Mouse (Mus musculus) forebrain, embryonic 13.5 days (tissue): ENCODE measurements around the gene Intu. TPM values are rescaled to one million over a fixed set of nuclear protein-coding genes. Genes with fewer than 3 reads are reported as not detected.

Source experiments
- ATAC-seq: fragments of 200-750 bp; cut with Nextera tagmentation; 2 replicates; pipeline ENCODE4 v1.8.0; 2017
- H3K27ac ChIP-seq: fragments of 300-500 bp; sonication (generic); 2 replicates; pipeline ENCODE4 v1.5.1; 2015; ENCODE audit warnings: inconsistent platforms, mild to moderate bottlenecking, moderate library complexity
- H3K27me3 ChIP-seq: fragments of 300-500 bp; sonication (generic); 2 replicates; pipeline ENCODE4 v1.6.1; 2015; ENCODE audit warnings: mild to moderate bottlenecking, inconsistent platforms
- H3K36me3 ChIP-seq: fragments of 300-500 bp; sonication (generic); 2 replicates; pipeline ENCODE4 v1.6.1; 2015; ENCODE audit warnings: mild to moderate bottlenecking, inconsistent platforms; ENCODE audit not compliant: poor library complexity, severe bottlenecking
- H3K4me1 ChIP-seq: fragments of 300-500 bp; sonication (generic); 2 replicates; pipeline ENCODE4 v1.6.1; 2015; ENCODE audit warnings: inconsistent platforms
- H3K4me2 ChIP-seq: fragments of 300-500 bp; sonication (generic); 2 replicates; pipeline ENCODE4 v1.6.1; 2015; ENCODE audit warnings: inconsistent platforms, mild to moderate bottlenecking, moderate library complexity
- H3K4me3 ChIP-seq: fragments of 300-500 bp; sonication (generic); 2 replicates; pipeline ENCODE4 v1.5.1; 2015; ENCODE audit warnings: mild to moderate bottlenecking, inconsistent platforms
- H3K9ac ChIP-seq: fragments of 300-500 bp; sonication (generic); 2 replicates; pipeline ENCODE4 v1.6.1; 2015; ENCODE audit warnings: mild to moderate bottlenecking, inconsistent platforms
- H3K9me3 ChIP-seq: fragments of 300-500 bp; sonication (generic); replicated peaks from 2 replicates; pipeline ENCODE4 v1.6.1; 2016; ENCODE audit warnings: inconsistent platforms
- WGBS: fragments of 180-500 bp; shearing (Covaris S2); methylation state at CpG from one replicate; pipeline ENCODE4 v1.1.7; 2015; 5-methylcytosine and 5-hydroxymethylcytosine counted together
- polyA plus RNA-seq: library from polyadenylated mRNA; unstranded; fragments of >200 nt; fragmentation: Nextera tagmentation; extraction: Ambion mirVana; gene quantifications from 2 replicates; pipeline ENCODE4 v1.2.1, GENCODE M21; 2015

The Intu gene
- polyA plus RNA-seq, 1 experiment from 2014 or later, result 4.2 TPM

GRCm38 (mm10) chr3:40693435-40693834 lies 162.3 kb downstream of the Intu start:
- H3K9me3 ChIP-seq, result no peaks in the 10 kb centered on the region
- H3K36me3 ChIP-seq, result peaks cover 14% of the 10 kb centered on the region
- H3K4me2 ChIP-seq, result no peak overlapping the region
- no peaks in the 10 kb centered on the region for H3K27me3 ChIP-seq
- H3K4me3 ChIP-seq, result no peak overlapping the region
- 81% methylated on average over 10 of the region's 10 CpGs for WGBS
- H3K4me1 ChIP-seq, result no peaks in the 10 kb centered on the region
- no peak overlapping the region for H3K9ac ChIP-seq
- ATAC-seq, result no peak
- no peak overlapping the region for H3K27ac ChIP-seq

- Histone ChIP-seq H3K4me2 (no peak overlapping the region), H3K4me3 (no peak overlapping the region), H3K27ac (no peak overlapping the region), H3K4me1 (no peaks in the 10 kb centered on the region), H3K27me3 (no peaks in the 10 kb centered on the region), H3K9me3 (no peaks in the 10 kb centered on the region), H3K9ac (no peak overlapping the region), H3K36me3 (peaks cover 19% of the 10 kb centered on the region)
- 92% methylated on average over 7 of the region's 7 CpGs for WGBS
- no peak for ATAC-seq
Measured at GRCm38 (mm10) chr3:40693960-40694359, 162.9 kb downstream of the Intu start.

- no peaks in the 10 kb centered on the region for H3K9me3 ChIP-seq
- H3K4me2 ChIP-seq, result no peak overlapping the region
- no peaks in the 10 kb centered on the region for H3K27me3 ChIP-seq
- no peak overlapping the region for H3K9ac ChIP-seq
- H3K36me3 ChIP-seq, result peaks cover 22% of the 10 kb centered on the region
- 71% methylated on average over 2 of the region's 2 CpGs for WGBS
- H3K27ac ChIP-seq, result no peak overlapping the region
- no peak for ATAC-seq
- no peaks in the 10 kb centered on the region for H3K4me1 ChIP-seq
- H3K4me3 ChIP-seq, result no peak overlapping the region
Measured at GRCm38 (mm10) chr3:40694438-40694837, 163.4 kb downstream of the Intu start.

- Histone ChIP-seq H3K9me3 (no peaks in the 10 kb centered on the region), H3K27ac (no peak overlapping the region), H3K4me3 (no peak overlapping the region), H3K36me3 (peaks cover 29% of the 10 kb centered on the region), H3K4me2 (no peak overlapping the region), H3K9ac (no peak overlapping the region), H3K4me1 (no peaks in the 10 kb centered on the region), H3K27me3 (no peaks in the 10 kb centered on the region)
- WGBS, result 96% methylated on average over 2 of the region's 2 CpGs
- no peak for ATAC-seq
Measured at GRCm38 (mm10) chr3:40695162-40695561, 164.1 kb downstream of the Intu start.

- ATAC-seq, result no peak
- no peaks in the 10 kb centered on the region for H3K9me3 ChIP-seq
- H3K36me3 ChIP-seq, result peaks cover 29% of the 10 kb centered on the region
- no peak overlapping the region for H3K4me2 ChIP-seq
- H3K4me3 ChIP-seq, result no peak overlapping the region
- no peaks in the 10 kb centered on the region for H3K4me1 ChIP-seq
- H3K27me3 ChIP-seq, result no peaks in the 10 kb centered on the region
- 89% methylated on average over 3 of the region's 3 CpGs for WGBS
- no peak overlapping the region for H3K27ac ChIP-seq
- no peak overlapping the region for H3K9ac ChIP-seq
Measured at GRCm38 (mm10) chr3:40698834-40699233, 167.7 kb downstream of the Intu start.

- Histone ChIP-seq H3K27ac (no peak overlapping the region), H3K4me3 (no peak overlapping the region), H3K4me2 (no peak overlapping the region), H3K4me1 (no peaks in the 10 kb centered on the region), H3K9me3 (peaks cover 3% of the 10 kb centered on the region; the same call in 1 of the 2 replicates), H3K36me3 (peaks cover 2% of the 10 kb centered on the region; the same call in 1 of the 2 replicates), H3K27me3 (no peaks in the 10 kb centered on the region), H3K9ac (no peak overlapping the region)
- 89% methylated on average over 5 of the region's 5 CpGs for WGBS
- ATAC-seq, result no peak
Measured at GRCm38 (mm10) chr3:40704816-40705430, 173.8 kb downstream of the Intu start.

- H3K4me3 ChIP-seq, result no peak within 1 kb of the TSS
- H3K27ac ChIP-seq, result no peak within 1 kb of the TSS
- no peak for ATAC-seq
- H3K36me3 ChIP-seq, result no peaks in the 10 kb centered on the region
- 94% methylated on average over 30 of the region's 30 CpGs for WGBS
- no peaks in the 10 kb centered on the region for H3K4me1 ChIP-seq
- no peaks in the 10 kb centered on the region for H3K27me3 ChIP-seq
- no peak within 1 kb of the TSS for H3K9ac ChIP-seq
- peaks cover 3% of the 10 kb centered on the region; the same call in 1 of the 2 replicates for H3K9me3 ChIP-seq
- H3K4me2 ChIP-seq, result no peak within 1 kb of the TSS
Measured at GRCm38 (mm10) chr3:40708655-40709054, 177.6 kb downstream of the Intu start, which contains the start of gene Slc25a31. Gene Slc25a31 (plus strand): TSS chr3:40708855.

- no peaks in the 10 kb centered on the region for H3K4me1 ChIP-seq
- no peaks in the 10 kb centered on the region for H3K27me3 ChIP-seq
- H3K27ac ChIP-seq, result no peak overlapping the region
- no peak overlapping the region for H3K4me2 ChIP-seq
- H3K9ac ChIP-seq, result no peak overlapping the region
- no peaks in the 10 kb centered on the region for H3K36me3 ChIP-seq
- WGBS, result 40% methylated on average over 1 of the region's 1 CpGs
- no peak for ATAC-seq
- H3K9me3 ChIP-seq, result no peaks in the 10 kb centered on the region
- no peak overlapping the region for H3K4me3 ChIP-seq
Measured at GRCm38 (mm10) chr3:40716056-40716455, 185.0 kb downstream of the Intu start.

GRCm38 (mm10) chr3:40719022-40719421 lies 187.9 kb downstream of the Intu start:
- Histone ChIP-seq H3K36me3 (no peaks in the 10 kb centered on the region), H3K9me3 (no peaks in the 10 kb centered on the region), H3K27ac (no peak overlapping the region), H3K9ac (no peak overlapping the region), H3K4me2 (no peak overlapping the region), H3K4me3 (no peak overlapping the region), H3K27me3 (no peaks in the 10 kb centered on the region), H3K4me1 (no peaks in the 10 kb centered on the region)
- ATAC-seq, result no peak
- 84% methylated on average over 3 of the region's 3 CpGs for WGBS

- Histone ChIP-seq H3K4me3 (no peak overlapping the region), H3K36me3 (no peaks in the 10 kb centered on the region), H3K4me2 (no peak overlapping the region), H3K9ac (no peak overlapping the region), H3K27ac (no peak overlapping the region), H3K9me3 (no peaks in the 10 kb centered on the region), H3K27me3 (no peaks in the 10 kb centered on the region), H3K4me1 (no peaks in the 10 kb centered on the region)
- WGBS, result 85% methylated on average over 6 of the region's 6 CpGs
- no peak for ATAC-seq
Measured at GRCm38 (mm10) chr3:40738381-40738912, 207.4 kb downstream of the Intu start.

GRCm38 (mm10) chr3:40744024-40744835 lies 213.1 kb downstream of the Intu start, which contains the start of gene Hspa4l:
Gene Hspa4l (plus strand): TSS chr3:40744495.
- peaks cover 17% of the 10 kb centered on the region for H3K4me1 ChIP-seq
- no peak for ATAC-seq
- WGBS, result 10% methylated on average over 16 of the region's 16 CpGs

More at GRCm38 (mm10) chr3:40744024-40744835, 213.1 kb downstream of the Intu start, which contains the start of gene Hspa4l:
- H3K9me3 ChIP-seq, result no peaks in the 10 kb centered on the region
- peak within 1 kb of the TSS; percentile 92 for H3K4me3 ChIP-seq
- H3K27me3 ChIP-seq, result no peaks in the 10 kb centered on the region
- H3K27ac ChIP-seq, result peak within 1 kb of the TSS; percentile 90
- H3K36me3 ChIP-seq, result no peaks in the 10 kb centered on the region
- peak within 1 kb of the TSS; percentile 92 for H3K9ac ChIP-seq
- peak within 1 kb of the TSS; percentile 85 for H3K4me2 ChIP-seq
